Mouse (Mus musculus): ENCODE data around the gene Ccnt1.
"Not testable (repeated sequence)": the region's sequence is repeated elsewhere in the genome, so short reads cannot be mapped to it uniquely, and the experiment has no call there.

Gene Ccnt1

DNA sequence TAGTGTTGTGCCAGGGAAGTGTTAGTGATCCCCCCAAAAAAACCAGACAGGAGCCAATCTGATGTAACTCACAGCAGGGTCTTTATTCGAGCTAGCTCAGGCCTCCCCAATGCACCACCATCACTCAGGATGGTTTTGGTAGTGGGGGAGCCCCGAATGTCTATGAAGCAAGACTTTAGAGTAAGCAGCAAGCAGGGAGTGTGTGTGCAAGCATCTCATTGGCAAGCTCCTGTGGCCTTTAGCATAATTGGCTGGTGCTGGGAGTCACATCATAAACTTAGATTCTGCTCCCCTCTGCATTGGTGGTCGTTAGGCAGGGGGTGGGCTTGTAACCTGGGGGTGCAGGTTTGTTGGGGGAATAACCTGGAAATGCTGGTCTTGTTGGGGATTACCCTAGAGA, 57.0 kb downstream of the Ccnt1 start:
- H3K27me3 ChIP-seq (ENCODE audit: control insufficient read depth, insufficient read depth, low read length, poor library complexity, severe bottlenecking); H3K36me3 ChIP-seq (ENCODE audit: control insufficient read depth, insufficient read depth, low read length, poor library complexity, severe bottlenecking); DNase-seq (ENCODE audit: low read depth, low spot score): not testable (repeated sequence)

DNA sequence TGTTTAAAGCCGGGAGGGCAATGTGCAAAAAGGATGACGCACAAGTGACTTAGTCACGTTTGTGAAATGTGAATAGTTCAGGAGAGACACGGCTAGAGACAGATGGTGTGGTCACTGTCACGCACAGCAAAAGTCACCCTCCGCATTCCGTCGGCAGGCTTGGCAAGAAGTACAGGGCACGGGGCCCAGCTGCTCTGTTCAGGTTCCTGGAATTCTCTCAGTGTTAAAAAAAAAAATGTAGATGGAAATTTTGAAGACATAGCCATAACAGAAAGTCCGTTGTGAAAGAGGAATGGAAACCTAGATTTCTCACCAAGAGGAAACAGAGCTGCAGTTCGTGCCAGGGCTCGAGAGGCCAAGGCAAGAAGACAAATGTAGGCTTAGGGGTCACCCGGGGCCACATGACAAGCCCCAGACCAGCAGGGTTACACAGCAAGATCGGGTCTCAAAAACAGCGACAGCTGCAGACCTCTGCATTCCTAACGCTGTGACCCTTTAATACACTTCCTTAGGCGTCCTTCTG, 57.9 kb downstream of the Ccnt1 start:
- DNase-seq (ENCODE audit: low read depth, low spot score): peak; percentile 72
- Histone ChIP-seq H3K27me3 (ENCODE audit: control insufficient read depth, insufficient read depth, low read length, poor library complexity, severe bottlenecking) (no peaks in the 10 kb centered on the region), H3K36me3 (ENCODE audit: control insufficient read depth, insufficient read depth, low read length, poor library complexity, severe bottlenecking) (no peaks in the 10 kb centered on the region)

DNA sequence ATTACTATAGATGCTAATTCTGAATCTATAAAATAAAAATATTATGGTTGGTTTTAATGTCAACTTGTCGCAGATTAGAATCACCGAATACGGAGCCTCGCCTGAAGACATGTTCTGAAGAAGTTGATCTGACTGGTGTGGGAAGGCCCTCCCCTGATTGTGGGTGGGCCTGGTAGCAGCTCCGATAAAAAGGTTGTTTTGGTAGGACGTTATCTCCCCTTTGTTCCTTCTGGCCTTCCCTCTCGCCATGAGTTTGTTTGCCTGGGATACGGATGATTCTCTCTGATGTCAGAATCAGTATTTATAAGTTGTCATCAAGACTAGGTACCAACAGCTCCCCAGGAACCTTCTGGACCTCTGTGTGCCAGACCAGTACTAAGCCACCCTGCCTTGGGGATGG, 58.5 kb downstream of the Ccnt1 start:
- DNase-seq (ENCODE audit: low read depth, low spot score): no peak
- H3K36me3 ChIP-seq (ENCODE audit: control insufficient read depth, insufficient read depth, low read length, poor library complexity, severe bottlenecking): no peaks in the 10 kb centered on the region

DNA sequence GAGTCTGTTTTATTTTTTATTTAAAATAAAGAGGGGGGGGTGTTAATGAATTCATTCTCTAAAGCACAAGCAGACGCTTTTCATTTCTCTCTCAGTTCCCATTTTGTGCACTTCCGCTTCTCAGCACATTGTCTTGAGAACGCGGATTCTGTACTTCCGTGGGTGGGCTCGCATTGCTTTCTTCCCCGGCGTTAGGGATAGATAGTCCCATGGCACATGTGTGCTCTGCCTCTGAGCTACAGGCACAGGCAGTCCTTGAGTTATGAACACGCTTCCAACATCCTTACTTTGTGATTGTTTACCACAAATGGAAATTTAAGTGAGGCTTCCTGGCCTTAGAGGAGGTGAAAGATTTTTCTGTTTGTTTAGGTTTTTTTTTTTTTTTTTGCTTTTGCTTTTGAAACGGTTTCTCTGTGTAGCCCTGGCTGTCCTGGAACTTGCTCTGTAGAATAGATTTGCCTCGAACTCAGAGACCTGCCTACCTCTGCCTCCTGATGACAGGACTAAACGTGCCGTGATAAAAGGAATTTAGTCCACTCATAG, 59.3 kb downstream of the Ccnt1 start:
- peak; percentile 84 for DNase-seq (ENCODE audit: low read depth, low spot score)
- no peaks in the 10 kb centered on the region for H3K27me3 ChIP-seq (ENCODE audit: control insufficient read depth, insufficient read depth, low read length, poor library complexity, severe bottlenecking)
- no peaks in the 10 kb centered on the region for H3K36me3 ChIP-seq (ENCODE audit: control insufficient read depth, insufficient read depth, low read length, poor library complexity, severe bottlenecking)

More for the DNA sequence above, 58.5 kb downstream of the Ccnt1 start:
- no peaks in the 10 kb centered on the region for H3K27me3 ChIP-seq (ENCODE audit: control insufficient read depth, insufficient read depth, low read length, poor library complexity, severe bottlenecking)

DNA sequence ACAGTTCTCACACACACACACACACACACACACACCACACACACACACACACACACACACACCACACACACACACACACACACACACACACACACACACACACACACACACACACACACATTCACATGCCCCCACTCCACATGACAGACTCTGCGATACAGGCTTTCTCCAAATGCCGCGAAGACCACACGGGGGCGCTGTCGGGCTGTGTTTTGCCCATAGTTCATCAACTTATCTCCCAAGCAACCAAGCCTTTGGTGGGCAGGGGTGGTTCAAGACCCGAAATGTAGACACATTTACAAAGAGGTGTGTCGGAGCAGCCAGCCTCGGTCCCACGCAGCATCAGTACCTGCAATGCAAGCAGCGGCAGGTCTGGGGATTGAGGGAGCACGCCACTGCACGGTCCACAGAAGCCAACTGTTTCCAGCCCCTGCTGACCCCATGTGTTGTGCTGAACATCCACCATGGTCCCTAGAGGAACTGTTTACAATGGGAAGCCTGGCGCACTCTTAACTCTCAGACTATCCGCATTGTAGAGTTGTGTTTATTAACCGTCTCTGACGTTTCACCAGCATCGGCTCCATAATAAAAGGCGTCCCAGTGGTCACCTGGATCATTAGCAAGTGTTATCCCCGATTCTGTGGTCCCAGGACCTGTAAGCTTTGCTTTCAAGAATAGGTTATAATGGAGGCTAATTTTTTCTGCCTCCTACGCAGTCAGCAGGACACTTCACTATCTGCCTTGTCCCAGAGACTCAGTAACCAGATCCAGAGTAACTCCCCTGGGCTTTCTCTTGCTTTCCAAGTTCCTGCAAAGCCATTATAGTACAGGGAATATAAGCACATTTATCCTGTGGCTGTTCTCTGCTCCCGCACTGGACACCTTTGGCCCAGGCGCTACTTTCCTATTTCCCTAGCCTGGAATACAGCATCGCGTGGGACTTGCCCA, 60.0 kb downstream of the Ccnt1 start:
- DNase-seq (ENCODE audit: low read depth, low spot score): peak; percentile 93
- H3K27me3 ChIP-seq (ENCODE audit: control insufficient read depth, insufficient read depth, low read length, poor library complexity, severe bottlenecking): no peaks in the 10 kb centered on the region
- no peaks in the 10 kb centered on the region for H3K36me3 ChIP-seq (ENCODE audit: control insufficient read depth, insufficient read depth, low read length, poor library complexity, severe bottlenecking)

DNA sequence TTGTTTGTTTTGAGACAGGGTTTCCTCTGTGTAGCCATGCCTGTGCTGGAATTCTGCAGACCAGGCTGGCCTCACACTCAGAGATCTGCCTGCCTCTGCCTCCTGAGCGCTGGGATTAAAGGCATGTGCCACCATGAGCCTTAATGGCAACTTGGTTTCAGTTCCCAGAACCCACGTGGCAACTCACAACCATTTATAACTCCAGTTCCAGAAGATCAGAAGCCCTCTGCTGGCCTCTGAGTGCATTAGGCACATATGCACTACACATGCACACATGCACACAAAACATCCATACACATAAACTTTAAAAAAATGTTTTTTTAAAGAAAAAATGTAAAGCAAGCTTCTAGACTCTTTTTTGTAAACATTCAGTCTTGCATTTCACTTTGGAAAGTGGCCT, 61.3 kb downstream of the Ccnt1 start:
- H3K36me3 ChIP-seq (ENCODE audit: control insufficient read depth, insufficient read depth, low read length, poor library complexity, severe bottlenecking): no peaks in the 10 kb centered on the region
- peak; percentile 29 for DNase-seq (ENCODE audit: low read depth, low spot score)
- H3K27me3 ChIP-seq (ENCODE audit: control insufficient read depth, insufficient read depth, low read length, poor library complexity, severe bottlenecking): no peaks in the 10 kb centered on the region

DNA sequence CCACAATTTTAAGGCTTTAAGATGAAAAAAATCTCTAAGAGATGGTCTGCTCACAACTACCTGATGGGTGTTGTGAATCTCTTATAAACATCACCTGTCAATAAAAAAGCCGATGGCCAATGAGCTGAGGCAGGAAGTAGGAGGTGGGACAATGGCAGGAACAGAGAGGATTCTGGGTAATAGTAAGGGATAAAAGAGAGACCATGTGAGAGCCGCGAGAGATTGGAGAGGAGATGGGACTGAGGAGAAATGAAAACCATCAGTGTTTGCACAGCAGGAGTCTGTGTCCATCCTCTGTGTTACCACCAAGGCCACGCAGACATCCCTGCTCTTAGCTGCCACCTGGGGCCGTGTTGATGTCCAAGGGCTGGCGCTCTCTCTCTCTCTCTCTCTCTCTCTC, 63.4 kb downstream of the Ccnt1 start:
- no peaks in the 10 kb centered on the region for H3K27me3 ChIP-seq (ENCODE audit: control insufficient read depth, insufficient read depth, low read length, poor library complexity, severe bottlenecking)
- no peaks in the 10 kb centered on the region for H3K36me3 ChIP-seq (ENCODE audit: control insufficient read depth, insufficient read depth, low read length, poor library complexity, severe bottlenecking)
- DNase-seq (ENCODE audit: low read depth, low spot score): no peak

DNA sequence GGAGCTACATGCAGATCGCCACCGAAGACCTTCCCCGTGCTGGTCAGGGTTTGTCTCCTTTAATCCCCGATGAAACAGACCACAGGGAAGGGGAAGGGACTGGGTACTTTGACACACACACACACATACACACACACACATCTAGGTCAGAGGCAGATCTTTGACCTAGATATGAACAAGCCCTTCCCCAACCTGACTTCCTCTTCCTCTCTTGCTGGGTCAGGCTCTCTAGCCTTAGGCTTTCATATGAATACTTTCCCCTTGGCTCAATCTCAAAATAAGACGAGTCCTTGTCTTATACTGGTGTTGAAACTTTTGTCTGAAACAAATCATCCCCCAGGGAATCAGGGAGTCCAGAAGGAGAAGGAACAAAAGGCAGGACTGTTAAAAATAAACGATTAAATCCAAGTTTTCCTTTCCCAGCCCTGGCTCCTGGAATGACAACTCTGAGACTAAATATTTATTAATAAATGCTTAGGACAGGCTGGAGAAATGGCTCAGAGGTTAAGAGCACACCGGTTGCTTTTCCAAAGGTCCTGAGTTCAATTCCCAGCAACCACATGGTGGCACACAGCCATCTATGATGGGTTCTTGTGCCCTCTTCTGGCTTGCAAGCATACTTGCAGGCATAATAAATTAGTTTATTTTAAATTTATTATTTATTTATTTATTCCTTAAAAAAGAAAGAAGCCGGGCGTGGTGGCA, 64.3 kb downstream of the Ccnt1 start:
- no peaks in the 10 kb centered on the region for H3K36me3 ChIP-seq (ENCODE audit: control insufficient read depth, insufficient read depth, low read length, poor library complexity, severe bottlenecking)
- DNase-seq (ENCODE audit: low read depth, low spot score): no peak
- no peaks in the 10 kb centered on the region for H3K27me3 ChIP-seq (ENCODE audit: control insufficient read depth, insufficient read depth, low read length, poor library complexity, severe bottlenecking)

DNA sequence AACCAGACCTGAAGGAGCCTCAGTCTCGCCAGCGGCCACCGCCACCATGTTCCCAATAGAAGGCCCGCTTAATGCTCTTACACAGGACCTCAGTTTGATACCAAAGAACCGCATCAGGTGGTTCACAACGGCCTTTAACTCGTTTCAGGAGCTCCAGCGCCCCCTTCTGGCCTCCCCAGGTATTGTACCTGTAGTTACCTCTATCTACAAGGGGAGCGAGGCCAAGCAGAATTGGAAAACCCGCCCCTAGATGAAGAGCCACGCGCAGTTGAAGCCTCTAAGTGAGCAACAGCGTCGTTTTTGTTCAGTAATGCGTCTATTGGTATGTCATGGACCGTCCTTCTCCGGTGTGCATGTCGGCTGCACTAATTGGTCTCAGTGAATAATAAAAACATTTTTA, 66.2 kb downstream of the Ccnt1 start:
- no peaks in the 10 kb centered on the region for H3K36me3 ChIP-seq (ENCODE audit: control insufficient read depth, insufficient read depth, low read length, poor library complexity, severe bottlenecking)
- no peaks in the 10 kb centered on the region for H3K27me3 ChIP-seq (ENCODE audit: control insufficient read depth, insufficient read depth, low read length, poor library complexity, severe bottlenecking)
- peak; percentile 89 for DNase-seq (ENCODE audit: low read depth, low spot score)

DNA sequence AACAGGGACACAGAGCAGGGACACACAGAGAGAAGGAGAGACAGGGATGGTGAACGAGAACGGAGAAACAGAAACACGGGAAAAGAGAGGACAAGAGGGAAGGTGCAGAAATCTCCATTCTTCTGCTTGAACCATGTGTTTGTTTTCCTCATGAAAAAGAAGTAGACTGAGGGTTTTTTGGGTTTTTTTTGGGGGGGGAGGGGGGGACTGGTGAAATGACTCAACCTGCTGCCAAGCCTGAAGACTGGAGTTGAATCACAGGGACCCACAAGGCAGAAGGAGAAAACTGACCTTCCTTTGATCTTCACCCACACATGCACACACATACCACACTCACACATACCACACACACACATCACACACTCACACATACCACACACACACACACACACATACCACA, 67.4 kb downstream of the Ccnt1 start:
- H3K27me3 ChIP-seq (ENCODE audit: control insufficient read depth, insufficient read depth, low read length, poor library complexity, severe bottlenecking): no peaks in the 10 kb centered on the region
- H3K36me3 ChIP-seq (ENCODE audit: control insufficient read depth, insufficient read depth, low read length, poor library complexity, severe bottlenecking): no peaks in the 10 kb centered on the region
- DNase-seq (ENCODE audit: low read depth, low spot score): no peak

DNA sequence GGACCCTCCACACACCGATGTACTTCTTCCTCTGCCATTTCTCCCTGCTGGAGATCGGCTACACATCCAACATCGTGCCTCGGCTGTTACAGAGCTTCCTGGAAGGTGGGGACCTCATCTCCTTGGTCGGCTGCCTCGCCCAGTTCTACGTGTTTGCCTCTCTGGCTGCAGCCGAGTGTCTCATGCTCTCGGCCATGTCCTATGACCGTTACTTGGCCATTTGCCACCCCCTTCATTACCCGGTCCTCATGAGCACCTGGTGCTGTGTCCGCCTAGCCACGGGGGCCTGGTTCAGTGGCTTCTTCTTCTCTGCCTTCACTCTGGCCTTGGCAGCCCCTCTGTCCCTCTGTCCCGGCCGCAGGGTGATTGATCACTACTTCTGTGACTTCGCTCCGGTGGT, 73.1 kb downstream of the Ccnt1 start:
- DNase-seq (ENCODE audit: low read depth, low spot score): no peak
- Histone ChIP-seq H3K36me3 (ENCODE audit: control insufficient read depth, insufficient read depth, low read length, poor library complexity, severe bottlenecking) (no peaks in the 10 kb centered on the region), H3K27me3 (ENCODE audit: control insufficient read depth, insufficient read depth, low read length, poor library complexity, severe bottlenecking) (no peaks in the 10 kb centered on the region)

DNA sequence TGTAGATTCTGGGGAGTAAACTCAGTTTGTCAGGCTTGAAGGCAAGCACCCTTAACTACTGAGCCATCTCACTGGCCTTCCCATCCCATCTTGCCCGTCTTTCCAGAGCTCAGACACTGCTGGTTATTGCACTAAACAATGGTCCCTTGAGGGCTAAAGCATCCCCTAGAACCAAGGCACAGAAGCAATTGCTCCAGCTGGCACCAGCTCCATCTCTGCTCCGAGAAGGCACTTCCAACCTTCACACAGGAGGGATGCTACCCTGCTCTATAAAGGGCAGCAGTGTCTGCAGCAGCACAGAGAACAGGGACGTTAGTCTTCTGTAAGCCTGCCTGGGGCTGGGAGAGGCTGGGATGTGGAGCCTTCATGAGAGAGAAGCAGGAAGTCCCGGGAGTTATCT, 78.6 kb downstream of the Ccnt1 start, which contains the start of gene Olfr279:
Gene Olfr279, plus strand, starts transcription at position 301 of the 400 bp plus-strand sequence.
- DNase-seq (ENCODE audit: low read depth, low spot score): no peak
- no peaks in the 10 kb centered on the region for H3K27me3 ChIP-seq (ENCODE audit: control insufficient read depth, insufficient read depth, low read length, poor library complexity, severe bottlenecking)
- no peaks in the 10 kb centered on the region for H3K36me3 ChIP-seq (ENCODE audit: control insufficient read depth, insufficient read depth, low read length, poor library complexity, severe bottlenecking)

DNA sequence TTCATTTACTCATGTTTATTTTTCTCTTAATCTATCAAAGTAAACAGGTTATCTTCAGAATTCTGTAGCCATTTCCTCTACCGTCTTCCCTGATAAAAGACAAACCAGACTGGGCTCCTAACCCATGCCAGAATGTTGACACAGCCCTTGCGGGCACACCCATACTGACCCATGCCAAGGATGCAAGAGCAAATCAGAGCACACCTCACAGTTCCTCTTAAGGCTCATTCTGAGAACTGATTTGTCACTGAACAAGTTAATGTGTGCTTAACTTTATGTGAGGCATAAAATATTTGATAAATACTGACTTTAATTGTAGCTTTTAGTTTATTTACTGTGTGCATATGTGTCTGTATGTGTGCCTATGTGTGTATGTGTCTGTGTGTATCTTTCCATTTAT, 79.4 kb downstream of the Ccnt1 start:
- no peak for DNase-seq (ENCODE audit: low read depth, low spot score)
- Histone ChIP-seq H3K36me3 (ENCODE audit: control insufficient read depth, insufficient read depth, low read length, poor library complexity, severe bottlenecking) (no peaks in the 10 kb centered on the region), H3K27me3 (ENCODE audit: control insufficient read depth, insufficient read depth, low read length, poor library complexity, severe bottlenecking) (no peaks in the 10 kb centered on the region)

Data from splenic B cell, adult 2 months (primary cell).